Mouse (Mus musculus) mouse embryonic stem cell (cell line): Measurements from ENCODE around the gene Cd300ld2.
"Not testable (repeated sequence)": the region's sequence is repeated elsewhere in the genome, so short reads cannot be mapped to it uniquely, and the experiment has no call there.

Experiments used
- in situ Hi-C, 2 experiments: fragments of 300-500 bp; cut with MboI; formaldehyde crosslinking; loops; 1 replicate in 1 of 2; 3 replicates in 1 of 2; pipeline ENCODE4 v1.14.3; 2019 to 2020; ENCODE audit warnings: low sequenced_read_pairs in 2 of 2, low pct_unique_long_range_greater_than_20kb in 1 of 2, mixed read lengths in 1 of 2; ENCODE audit not compliant: unreplicated experiment in 1 of 2

The Cd300ld2 gene

DNA sequence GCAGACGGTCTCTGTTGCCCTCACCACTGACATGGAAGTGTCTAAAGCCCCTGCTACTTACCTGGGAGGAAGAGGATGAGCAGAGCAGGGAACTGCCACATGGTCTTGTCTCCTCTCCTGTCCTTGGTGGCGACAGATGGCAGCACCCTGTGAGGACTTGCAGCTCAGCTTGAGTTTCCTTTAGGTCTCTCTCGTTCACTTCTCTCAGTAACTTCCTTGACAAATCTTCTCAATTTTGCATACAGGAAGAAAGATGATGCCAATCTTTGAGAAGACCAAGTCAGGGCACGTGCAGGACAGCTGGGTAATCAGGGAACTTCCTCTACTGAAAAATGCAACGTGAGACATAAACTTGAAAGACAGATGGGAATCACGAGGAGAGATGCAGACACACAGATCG lies at the start of gene Cd300ld2:
Gene Cd300ld2, minus strand, starts transcription at position 101 of the 400 bp plus-strand sequence.
- in situ Hi-C loops = not testable (repeated sequence)

DNA sequence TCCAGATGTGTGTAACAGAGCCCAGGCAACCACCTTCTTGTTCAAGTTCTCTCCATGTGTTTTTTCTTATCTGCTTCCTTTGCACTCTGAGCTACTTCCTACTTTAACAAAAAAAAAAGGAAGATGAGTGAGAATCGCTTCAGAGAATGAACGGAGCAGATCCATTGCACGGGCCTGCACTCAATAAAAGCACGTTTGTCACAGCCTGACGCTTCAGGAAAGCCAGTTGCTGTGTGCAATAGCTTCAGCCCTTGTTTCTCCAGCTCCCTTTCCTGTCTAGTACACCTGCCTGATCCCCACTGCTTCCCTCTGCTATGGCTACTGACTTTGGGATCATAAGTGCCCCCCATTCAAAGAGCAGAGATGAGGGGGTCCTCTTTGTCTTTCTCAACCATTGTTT lies 46.1 kb upstream of the Cd300ld2 start, which contains the start of gene Cd300e:
Gene Cd300e, minus strand, starts transcription at position 101 of the 400 bp plus-strand sequence.
- in situ Hi-C loops = loop anchor here in 1 of 2 experiments (10.0 to 25.0 kb wide), 2 partner anchors 137 to 250 kb away; no protein-coding TSS in a partner anchor

DNA sequence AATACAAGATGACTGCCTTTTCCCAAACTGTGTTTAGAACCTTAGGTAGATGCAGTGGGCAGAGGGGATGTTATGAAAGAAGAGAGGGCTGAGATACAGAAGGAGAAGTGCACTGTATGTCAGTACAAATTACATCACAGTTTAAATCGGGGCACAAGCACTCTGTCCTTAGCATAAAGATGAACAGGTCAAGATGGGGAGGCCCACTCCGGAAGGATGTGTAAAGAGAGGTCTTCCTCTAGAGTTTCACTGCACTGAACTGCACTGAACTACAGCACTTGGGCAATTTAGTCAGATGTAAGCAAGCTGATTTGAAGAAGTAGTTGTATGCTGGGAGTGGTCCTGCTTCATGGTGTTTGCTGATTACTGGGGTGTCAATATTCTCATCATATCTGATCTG lies 43.8 kb upstream of the Cd300ld2 start:
- in situ Hi-C loops = loop anchor here in 1 of 2 experiments (10.0 to 25.0 kb wide), 2 partner anchors 135 to 247 kb away; no protein-coding TSS in a partner anchor

DNA sequence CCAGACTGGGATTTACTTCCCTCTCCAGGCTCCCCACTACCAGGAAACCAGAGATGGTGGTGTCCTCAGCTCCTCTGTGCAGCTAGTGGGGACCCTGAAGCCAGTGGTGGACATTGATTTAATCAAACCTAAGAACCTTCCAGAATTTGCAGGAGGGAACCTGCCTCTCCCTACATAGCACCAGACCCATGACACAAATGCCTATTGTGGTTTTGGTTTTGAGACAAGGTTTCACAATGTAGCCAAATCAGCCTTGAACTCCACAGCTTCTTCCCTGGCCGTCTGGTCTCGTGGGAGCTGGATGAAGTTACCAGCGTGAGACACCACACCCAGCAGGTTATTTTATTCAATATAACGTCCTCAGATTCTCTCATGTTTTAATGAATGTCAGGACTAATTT lies 42.7 kb upstream of the Cd300ld2 start:
- in situ Hi-C loops = loop anchor here in 1 of 2 experiments (25.0 kb wide), 1 partner anchor 246 kb away; no protein-coding TSS in a partner anchor

DNA sequence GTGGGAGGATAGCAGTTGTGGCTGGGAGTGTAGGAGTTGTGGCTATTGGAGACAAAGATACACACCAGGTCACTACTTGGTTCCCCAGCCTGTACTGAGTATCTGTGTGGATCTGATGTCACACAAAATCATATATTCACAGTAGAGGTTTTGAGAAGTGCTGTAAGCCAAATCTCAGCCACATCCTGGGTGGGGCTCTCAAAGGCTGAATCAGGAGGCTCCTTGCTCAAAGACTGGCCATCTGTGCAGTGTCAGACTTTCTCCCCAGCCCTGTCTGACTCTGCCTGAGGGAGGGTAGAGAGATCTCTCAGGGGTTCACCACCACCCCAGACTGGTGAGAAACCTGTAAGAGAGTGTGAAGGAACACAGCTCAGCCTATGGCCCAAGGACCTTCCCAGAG lies 38.5 kb upstream of the Cd300ld2 start:
- in situ Hi-C loops = loop anchor here in 1 of 2 experiments (25.0 kb wide), 1 partner anchor 242 kb away; no protein-coding TSS in a partner anchor

DNA sequence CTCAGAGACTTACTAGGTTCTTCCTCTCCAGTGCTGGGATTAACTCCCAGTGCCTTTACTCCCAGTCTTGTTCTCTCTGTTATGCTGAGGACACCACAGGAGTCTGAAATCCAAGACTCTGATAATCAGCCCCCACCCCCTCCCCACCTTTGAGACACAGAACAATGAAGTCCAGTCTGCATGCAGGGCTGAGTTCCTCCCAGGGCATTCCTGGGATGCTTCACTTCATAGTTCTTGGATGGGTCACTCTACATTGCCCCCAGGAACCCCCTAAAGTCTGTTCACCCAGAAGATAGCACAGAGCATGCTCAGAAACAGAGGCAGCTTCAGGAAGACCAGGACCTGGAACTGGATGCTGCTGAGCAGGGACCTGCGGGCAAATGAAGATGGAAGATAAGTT lies 37.0 kb upstream of the Cd300ld2 start:
- in situ Hi-C loops = loop anchor here in 1 of 2 experiments (25.0 kb wide), 1 partner anchor 241 kb away; no protein-coding TSS in a partner anchor

DNA sequence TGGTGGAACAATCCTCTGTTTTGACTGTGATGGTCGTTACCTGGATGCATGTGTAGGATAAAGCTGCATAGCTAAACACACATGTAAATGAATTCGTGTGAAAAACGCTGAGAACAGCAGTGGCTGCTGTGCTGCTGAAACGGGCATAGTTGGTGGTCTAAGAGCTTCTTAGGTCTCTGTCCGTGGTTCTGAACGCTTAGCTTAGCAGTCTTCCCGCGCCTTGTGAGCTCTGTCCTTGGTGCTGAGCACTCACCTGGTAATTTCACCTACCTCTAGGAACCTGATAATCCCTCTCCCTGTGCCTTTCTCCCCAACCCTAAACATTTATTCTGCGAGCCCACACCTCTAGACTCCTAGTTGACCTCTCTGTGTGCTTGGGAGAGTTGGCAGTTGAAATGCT lies 36.2 kb upstream of the Cd300ld2 start:
- in situ Hi-C loops = loop anchor here in 1 of 2 experiments (25.0 kb wide), 1 partner anchor 240 kb away; no protein-coding TSS in a partner anchor

DNA sequence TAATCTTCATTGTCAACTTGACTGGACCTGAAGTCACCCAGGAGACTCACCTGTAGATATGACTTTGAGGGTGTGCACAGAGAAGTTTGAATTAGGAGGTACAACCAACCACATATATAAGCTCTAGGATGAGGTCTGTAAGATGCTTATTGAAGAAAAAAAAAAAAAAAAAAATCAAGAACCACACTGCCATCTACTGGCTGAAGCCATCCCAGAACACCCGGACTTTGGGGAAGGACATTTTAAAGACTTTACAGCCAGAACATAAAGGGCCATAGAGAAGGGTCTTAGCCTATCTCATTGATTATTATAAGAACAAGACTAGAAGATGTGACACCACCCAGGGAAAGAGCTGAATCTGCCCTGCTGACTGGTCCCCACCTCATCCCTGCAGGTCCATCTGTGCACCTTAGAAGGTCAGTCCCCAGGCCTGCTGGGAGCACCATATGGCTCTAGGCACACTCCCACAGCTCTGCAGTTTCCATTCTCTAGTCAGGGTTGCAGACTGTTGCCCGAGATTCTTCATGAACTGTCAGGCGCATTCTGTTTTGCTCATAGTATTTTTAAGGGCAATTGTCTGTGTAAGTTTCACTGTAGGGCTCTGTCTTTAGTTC lies 33.4 kb upstream of the Cd300ld2 start:
- in situ Hi-C loops = no loop called here

DNA sequence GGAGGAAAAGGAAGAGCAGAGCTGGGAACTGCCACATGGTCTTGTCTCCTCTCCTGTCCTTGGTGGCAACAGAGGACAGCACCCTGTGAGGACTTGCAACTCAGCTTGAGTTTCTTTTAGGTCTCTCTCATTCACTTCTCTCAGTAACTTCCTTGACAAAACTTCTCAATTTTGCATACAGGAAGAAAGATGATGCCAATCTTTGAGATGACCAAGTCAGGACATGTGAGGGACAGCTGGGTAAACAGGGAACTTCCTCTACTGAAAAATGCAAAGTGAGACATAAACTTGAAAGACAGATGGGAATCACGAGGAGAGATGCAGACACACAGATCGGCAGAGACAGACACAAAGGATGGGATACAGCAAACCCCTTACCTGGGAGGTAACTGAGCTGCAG lies 32.3 kb upstream of the Cd300ld2 start, which contains the start of gene Cd300ld3:
Gene Cd300ld3, minus strand, starts transcription at position 151 of the 400 bp plus-strand sequence.
- in situ Hi-C loops = no loop called here

DNA sequence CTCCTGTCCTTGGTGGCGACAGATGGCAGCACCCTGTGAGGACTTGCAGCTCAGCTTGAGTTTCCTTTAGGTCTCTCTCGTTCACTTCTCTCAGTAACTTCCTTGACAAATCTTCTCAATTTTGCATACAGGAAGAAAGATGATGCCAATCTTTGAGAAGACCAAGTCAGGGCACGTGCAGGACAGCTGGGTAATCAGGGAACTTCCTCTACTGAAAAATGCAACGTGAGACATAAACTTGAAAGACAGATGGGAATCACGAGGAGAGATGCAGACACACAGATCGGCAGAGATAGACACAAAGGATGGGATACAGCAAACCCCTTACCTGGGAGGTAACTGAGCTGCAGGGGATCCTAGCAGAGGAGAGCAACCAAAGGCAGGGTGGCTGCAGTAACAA lies 21.7 kb upstream of the Cd300ld2 start, which contains the start of gene Cd300ld5:
Gene Cd300ld5, minus strand, starts transcription at position 101 of the 400 bp plus-strand sequence.
- in situ Hi-C loops = not testable (repeated sequence)

DNA sequence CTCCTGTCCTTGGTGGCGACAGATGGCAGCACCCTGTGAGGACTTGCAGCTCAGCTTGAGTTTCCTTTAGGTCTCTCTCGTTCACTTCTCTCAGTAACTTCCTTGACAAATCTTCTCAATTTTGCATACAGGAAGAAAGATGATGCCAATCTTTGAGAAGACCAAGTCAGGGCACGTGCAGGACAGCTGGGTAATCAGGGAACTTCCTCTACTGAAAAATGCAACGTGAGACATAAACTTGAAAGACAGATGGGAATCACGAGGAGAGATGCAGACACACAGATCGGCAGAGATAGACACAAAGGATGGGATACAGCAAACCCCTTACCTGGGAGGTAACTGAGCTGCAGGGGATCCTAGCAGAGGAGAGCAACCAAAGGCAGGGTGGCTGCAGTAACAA lies 10.9 kb upstream of the Cd300ld2 start, which contains the start of gene Cd300ld4:
Gene Cd300ld4, minus strand, starts transcription at position 101 of the 400 bp plus-strand sequence.
- in situ Hi-C loops = not testable (repeated sequence)

DNA sequence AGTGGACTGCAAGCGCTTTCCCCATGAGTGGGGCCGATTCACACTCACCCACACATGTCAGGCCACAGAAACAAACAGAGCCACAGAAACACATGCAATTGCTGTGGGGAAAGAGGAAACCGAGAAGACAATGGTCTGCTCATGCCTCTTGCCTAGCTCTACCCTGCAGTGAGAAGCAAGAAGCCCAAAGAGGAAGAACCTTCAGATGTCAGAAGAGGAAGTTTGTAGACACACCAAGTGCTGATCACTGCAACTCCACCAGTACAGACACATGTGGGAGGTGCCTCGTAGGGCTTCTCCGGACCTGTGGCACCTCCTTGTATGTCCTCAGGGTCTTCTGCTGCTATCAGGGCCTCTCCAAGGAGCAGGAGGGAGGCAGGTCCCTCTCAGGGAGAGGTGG lies 11.9 kb downstream of the Cd300ld2 start:
- in situ Hi-C loops = no loop called here

DNA sequence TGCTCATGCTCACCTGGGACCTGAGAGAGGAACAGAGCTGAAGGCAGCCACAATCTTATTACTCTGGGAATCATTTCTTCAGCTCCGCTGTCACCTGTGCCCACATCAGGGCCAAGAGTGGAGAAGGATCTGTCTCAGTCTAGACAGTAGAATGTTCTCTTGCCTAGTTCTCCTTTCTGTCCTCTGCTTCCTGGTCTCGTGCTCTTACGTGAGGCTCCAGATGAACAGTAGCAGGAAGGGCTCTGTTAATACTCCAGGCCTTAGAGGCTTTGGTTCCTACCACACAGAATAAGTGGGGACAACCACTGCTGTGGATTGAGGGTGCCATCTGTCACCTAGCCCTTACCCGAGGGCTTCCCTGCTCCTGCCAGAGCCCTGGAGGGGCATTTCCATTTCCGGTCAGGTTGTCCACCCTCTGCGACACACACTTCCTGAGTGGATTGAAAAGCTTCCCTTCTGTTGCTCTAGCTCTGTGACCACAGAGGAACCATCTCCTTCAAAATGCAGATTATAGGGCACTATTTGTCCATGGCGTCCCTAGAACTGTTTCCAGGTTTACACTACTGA lies 14.4 kb downstream of the Cd300ld2 start, which contains the start of gene Cd300c2:
Gene Cd300c2, minus strand, starts transcription at position 407 of the 567 bp plus-strand sequence.
- in situ Hi-C loops = no loop called here

DNA sequence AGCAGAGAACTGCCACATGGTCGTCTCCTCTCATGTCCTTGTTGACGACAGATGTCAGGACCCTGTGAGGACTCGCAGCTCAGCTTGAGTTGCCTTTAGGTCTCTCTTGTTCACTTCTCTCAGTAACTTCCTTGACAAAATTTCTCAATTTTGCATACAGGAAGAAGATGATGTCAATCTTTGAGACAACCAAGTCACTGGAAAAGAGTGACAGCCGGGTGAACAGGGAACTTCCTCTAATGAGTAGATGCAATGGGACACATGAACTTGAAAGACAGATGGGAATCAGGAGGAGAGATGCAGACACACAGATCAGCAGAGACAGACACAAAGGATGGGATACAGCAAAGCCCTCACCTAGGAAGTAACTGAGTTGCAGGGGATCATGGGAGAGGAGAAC lies 26.2 kb downstream of the Cd300ld2 start, which contains the start of gene Cd300ld:
Gene Cd300ld, minus strand, starts transcription at position 130 of the 400 bp plus-strand sequence.
- in situ Hi-C loops = no loop called here

DNA sequence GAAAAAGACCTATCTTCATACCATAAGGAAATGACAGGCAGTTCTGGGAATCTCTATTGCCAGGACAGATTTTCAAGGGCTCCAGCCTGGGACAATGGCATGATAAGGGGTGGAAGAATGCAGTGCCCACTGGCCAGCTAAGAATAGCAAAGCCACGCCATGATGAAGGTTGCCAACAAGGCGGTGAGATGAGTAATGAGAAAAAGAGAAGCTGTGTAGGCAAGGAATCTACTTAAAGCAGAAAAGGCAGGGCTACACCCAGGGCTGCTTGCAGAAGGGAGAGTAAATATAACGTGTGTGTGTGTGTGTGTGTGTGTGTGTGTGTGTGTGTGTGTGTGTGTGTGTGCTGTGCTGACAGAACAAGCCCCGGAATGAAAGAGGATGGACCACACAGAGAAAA lies 34.1 kb downstream of the Cd300ld2 start:
- in situ Hi-C loops = no loop called here

DNA sequence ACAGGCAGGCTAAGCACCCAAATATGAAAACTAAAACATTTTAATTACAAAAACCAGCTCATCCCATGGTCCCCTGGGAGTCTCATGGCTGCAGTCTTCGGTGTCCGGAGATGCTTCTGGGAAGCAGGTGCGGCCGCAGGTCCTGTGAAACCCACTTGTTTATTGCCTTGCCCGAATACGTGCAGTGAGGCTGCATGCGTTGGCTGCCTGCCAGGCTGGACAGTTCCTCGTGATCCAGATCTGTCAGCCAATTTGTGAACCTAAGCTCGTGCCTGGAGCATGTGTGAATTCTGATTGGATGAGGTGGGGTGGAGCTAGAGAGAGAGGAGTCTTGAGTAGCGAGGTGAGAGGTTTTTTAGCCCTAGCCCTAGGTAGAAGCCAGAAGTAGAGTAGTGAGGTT lies 43.3 kb downstream of the Cd300ld2 start:
- in situ Hi-C loops = no loop called here

DNA sequence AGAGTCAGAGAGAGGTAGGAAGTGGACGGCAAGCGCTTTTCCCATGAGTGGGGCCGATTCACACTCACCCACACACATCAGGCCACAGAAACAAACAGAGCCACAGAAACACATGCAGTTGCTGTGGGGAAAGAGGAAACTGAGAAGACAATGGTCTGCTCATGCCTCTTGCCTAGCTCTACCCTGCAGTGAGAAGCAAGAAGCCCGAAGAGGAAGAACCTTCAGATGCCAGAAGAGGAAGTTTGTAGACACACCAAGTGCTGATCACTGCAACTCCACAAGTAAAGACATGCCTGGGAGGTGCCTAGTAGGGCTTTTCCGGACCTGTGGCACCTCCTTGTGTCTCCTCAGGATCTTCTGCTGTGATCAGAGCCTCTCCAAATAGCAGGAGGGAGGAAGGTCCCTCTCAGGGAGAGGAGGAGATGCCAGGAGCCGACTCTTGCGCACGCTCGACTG lies 47.2 kb downstream of the Cd300ld2 start, which contains the start of gene Cd300c:
Gene Cd300c, minus strand, starts transcription at position 406 of the 456 bp plus-strand sequence.
- in situ Hi-C loops = no loop called here

DNA sequence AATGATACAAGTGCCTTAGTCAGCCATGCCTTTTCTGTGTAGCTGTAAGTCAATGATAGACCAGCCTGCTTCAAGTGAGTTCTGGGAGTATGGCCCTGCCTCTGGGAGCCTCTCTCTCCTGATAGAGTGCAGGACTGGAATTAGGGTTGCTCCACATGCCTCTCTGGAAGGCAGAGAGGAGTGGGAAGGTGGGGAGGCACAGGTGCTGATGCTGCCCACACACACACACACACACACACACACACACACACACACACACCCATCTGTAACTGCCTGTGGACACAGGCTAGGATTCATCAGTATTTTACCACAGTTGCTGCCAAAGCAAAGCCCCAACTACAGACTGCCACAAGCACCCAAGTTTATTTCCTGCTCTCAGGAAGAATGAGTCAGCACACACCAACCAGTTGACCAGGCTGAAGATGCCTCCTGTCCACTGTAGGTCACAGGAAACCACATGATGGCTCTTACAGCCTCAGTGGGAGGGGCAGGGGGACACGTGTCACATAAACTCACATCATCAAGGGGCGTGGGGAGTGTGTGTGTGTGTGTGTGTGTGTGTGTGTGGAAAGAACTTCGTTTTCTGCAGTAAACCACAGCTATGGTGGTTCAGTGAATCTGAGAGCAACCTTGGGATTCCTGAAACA lies 50.7 kb downstream of the Cd300ld2 start:
- in situ Hi-C loops = no loop called here

DNA sequence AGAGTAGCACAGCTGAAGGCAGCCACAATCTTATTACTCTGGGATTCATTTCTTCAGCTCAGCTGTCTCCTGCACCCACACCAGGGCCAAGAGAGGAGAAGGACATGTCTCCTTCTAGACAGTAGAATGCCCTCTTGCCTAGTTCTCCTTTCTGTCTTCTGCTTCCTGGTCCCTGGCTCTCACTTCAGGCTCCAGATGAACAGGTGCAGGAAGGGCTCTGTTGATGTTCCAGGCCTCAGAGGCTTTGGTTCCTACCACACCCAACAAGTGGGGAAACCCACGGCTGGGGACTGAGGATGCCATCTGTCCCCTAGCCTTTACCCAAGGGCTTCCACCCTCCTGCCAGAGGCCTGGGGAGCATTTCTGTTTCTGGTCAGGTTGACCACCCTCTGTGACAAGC lies 55.6 kb downstream of the Cd300ld2 start:
- in situ Hi-C loops = no loop called here
